Mouse (Mus musculus): ENCODE results near the gene Dpf2. TPM values are rescaled to one million over a fixed set of nuclear protein-coding genes. Genes with fewer than 3 reads are reported as not detected.

Dpf2 gene
- polyA plus RNA-seq, 1 experiment, result 180 TPM

DNA sequence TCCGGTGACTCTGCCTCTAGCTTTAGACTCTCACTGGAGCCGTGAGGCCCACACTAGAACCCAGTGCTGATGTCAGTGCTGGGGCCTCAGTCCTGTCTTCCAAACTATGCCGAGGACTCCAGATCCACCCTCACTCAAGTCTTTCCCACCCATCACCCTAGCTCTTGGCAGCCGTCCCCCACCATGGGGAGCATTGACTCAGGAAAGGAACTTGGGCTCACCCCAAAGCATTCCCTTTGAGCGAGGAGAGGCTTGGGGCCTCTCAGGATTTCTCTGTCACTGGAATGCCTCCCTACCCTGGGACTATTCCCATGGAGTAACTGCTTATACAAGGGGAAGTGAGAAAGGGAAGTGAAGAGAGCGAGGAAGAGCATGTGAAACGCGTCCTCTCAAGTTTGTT lies 33.1 kb upstream of the Dpf2 start:
- DNase-seq (ENCODE audit: low read depth), result no peak
- TF ChIP-seq POLR2A (IDR thresholded peaks at IDR 0.05; ENCODE audit: borderline replicate concordance, extremely low read depth, insufficient read depth, insufficient read length, poor library complexity, severe bottlenecking) (no peak), CTCF (IDR thresholded peaks at IDR 0.05; ENCODE audit: borderline replicate concordance, extremely low read depth, insufficient read depth, insufficient read length) (no peak)

DNA sequence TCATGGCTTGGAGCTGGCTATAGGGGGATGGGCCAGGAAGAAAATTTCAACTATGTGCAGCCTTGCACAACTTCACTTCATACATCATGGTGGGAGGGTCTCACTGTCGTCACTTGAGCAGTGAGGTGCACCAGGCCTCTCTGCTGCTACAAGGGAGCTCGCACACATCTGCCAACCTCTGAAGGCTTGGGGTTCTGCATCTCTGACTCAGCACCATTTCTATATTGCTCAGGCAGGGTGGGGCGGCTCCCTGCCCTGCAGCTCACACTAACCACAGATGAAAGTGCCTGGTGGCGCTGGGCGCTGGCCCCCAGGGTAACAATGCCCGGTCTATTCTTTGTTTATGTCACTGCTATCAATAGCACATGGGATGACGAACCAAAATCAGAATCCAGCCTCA lies 32.2 kb upstream of the Dpf2 start:
- DNase-seq (ENCODE audit: low read depth), result no peak
- TF ChIP-seq CTCF (IDR thresholded peaks at IDR 0.05; ENCODE audit: borderline replicate concordance, extremely low read depth, insufficient read depth, insufficient read length), result no peak
- no peak for TF ChIP-seq POLR2A (IDR thresholded peaks at IDR 0.05; ENCODE audit: borderline replicate concordance, extremely low read depth, insufficient read depth, insufficient read length, poor library complexity, severe bottlenecking)

- TF ChIP-seq POLR2A (IDR thresholded peaks at IDR 0.05; ENCODE audit: borderline replicate concordance, extremely low read depth, insufficient read depth, insufficient read length, poor library complexity, severe bottlenecking) (no peak), CTCF (IDR thresholded peaks at IDR 0.05; ENCODE audit: borderline replicate concordance, extremely low read depth, insufficient read depth, insufficient read length) (no peak)
- DNase-seq (ENCODE audit: low read depth), result no peak
These were observed 31.3 kb upstream of the Dpf2 start for GRCm38 (mm10) chr19:5944145-5944544.

GRCm38 (mm10) chr19:5943404-5943803 lies 30.6 kb upstream of the Dpf2 start:
- TF ChIP-seq POLR2A (IDR thresholded peaks at IDR 0.05; ENCODE audit: borderline replicate concordance, extremely low read depth, insufficient read depth, insufficient read length, poor library complexity, severe bottlenecking) (no peak), CTCF (IDR thresholded peaks at IDR 0.05; ENCODE audit: borderline replicate concordance, extremely low read depth, insufficient read depth, insufficient read length) (no peak)
- DNase-seq (ENCODE audit: low read depth), result no peak

- DNase-seq (ENCODE audit: low read depth), result no peak
- TF ChIP-seq POLR2A (IDR thresholded peaks at IDR 0.05; ENCODE audit: borderline replicate concordance, extremely low read depth, insufficient read depth, insufficient read length, poor library complexity, severe bottlenecking) (no peak), CTCF (IDR thresholded peaks at IDR 0.05; ENCODE audit: borderline replicate concordance, extremely low read depth, insufficient read depth, insufficient read length) (no peak)
These were observed 29.8 kb upstream of the Dpf2 start for GRCm38 (mm10) chr19:5942581-5942980.

GRCm38 (mm10) chr19:5940656-5941055 lies 27.8 kb upstream of the Dpf2 start:
- no peak for TF ChIP-seq POLR2A (IDR thresholded peaks at IDR 0.05; ENCODE audit: borderline replicate concordance, extremely low read depth, insufficient read depth, insufficient read length, poor library complexity, severe bottlenecking)
- no peak for TF ChIP-seq CTCF (IDR thresholded peaks at IDR 0.05; ENCODE audit: borderline replicate concordance, extremely low read depth, insufficient read depth, insufficient read length)
- no peak for DNase-seq (ENCODE audit: low read depth)

- peak; percentile 77 for DNase-seq (ENCODE audit: low read depth)
- TF ChIP-seq POLR2A (IDR thresholded peaks at IDR 0.05; ENCODE audit: borderline replicate concordance, extremely low read depth, insufficient read depth, insufficient read length, poor library complexity, severe bottlenecking) (no peak), CTCF (IDR thresholded peaks at IDR 0.05; ENCODE audit: borderline replicate concordance, extremely low read depth, insufficient read depth, insufficient read length) (no peak)
These were observed 27.4 kb upstream of the Dpf2 start for GRCm38 (mm10) chr19:5940173-5940572.

DNA sequence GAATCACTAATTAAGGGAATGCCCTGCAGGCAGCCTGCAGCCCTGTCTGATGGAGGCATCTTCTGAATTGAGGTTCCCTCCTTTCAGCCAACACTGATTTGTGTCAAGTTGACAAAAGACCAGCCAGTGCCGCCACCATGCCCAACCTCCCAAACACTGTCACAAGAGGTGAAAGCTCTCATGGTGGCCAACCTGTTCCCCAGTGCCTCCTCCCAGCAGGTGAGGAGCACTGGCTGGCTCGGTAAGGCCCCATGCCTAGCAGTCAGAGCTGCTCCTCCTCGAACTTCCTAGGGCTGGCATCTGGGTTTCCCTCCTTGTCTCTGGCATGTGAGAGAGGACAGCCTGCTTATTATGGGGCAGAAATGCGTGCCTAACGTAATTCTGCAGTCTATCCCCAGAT lies 26.9 kb upstream of the Dpf2 start:
- DNase-seq (ENCODE audit: low read depth), result no peak
- TF ChIP-seq CTCF (IDR thresholded peaks at IDR 0.05; ENCODE audit: borderline replicate concordance, extremely low read depth, insufficient read depth, insufficient read length), result no peak
- TF ChIP-seq POLR2A (IDR thresholded peaks at IDR 0.05; ENCODE audit: borderline replicate concordance, extremely low read depth, insufficient read depth, insufficient read length, poor library complexity, severe bottlenecking), result no peak

DNA sequence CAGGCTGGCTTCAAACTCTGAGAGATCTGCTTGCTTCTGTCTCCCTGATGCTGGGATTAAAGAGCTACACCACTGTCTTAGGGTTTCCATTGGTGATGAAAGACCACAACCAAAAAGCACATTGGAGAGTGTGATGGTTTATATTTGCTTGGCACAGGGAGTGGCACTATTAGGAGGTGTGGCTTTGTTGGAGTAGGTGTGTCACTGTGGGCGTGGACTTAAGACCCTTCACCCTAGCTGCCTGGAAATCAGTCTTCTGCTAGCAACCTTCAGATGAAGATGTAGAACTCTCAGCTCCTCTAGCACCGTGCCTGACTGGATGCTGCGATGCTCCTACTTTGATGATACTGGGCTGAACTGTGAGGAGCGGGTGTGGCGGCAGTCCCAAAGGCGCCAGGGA lies 25.7 kb upstream of the Dpf2 start:
- DNase-seq (ENCODE audit: low read depth), result no peak
- no peak for TF ChIP-seq CTCF (IDR thresholded peaks at IDR 0.05; ENCODE audit: borderline replicate concordance, extremely low read depth, insufficient read depth, insufficient read length)
- no peak for TF ChIP-seq POLR2A (IDR thresholded peaks at IDR 0.05; ENCODE audit: borderline replicate concordance, extremely low read depth, insufficient read depth, insufficient read length, poor library complexity, severe bottlenecking)

DNA sequence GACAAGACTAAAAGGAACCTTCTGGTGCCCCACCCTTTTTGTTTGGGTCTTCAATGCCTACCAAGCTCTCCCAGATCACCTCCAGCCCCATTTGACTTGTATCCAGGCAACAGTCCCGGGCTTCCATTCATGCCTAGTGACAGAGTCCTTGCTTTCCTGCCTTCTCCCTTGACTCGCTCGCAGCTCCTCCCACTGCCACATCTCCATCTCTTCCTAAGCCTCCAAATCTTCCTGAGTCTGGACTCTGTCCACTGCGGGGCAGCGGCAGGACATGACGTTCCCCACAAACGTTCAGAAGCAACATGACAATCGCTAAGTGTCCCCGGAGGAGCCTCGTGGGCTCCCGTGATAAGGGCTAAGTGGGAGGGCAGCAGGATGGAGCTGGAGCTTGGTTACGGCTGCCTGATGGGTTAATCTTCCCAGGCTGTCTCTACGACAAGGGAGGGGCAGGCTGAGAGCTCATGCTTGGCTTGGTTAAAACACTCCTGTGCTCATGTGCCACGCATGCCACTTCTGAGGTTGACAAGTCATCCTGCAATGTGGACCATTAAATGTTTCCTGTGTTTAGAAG lies 25.1 kb upstream of the Dpf2 start:
- no peak for TF ChIP-seq POLR2A (IDR thresholded peaks at IDR 0.05; ENCODE audit: borderline replicate concordance, extremely low read depth, insufficient read depth, insufficient read length, poor library complexity, severe bottlenecking)
- TF ChIP-seq CTCF (IDR thresholded peaks at IDR 0.05; ENCODE audit: borderline replicate concordance, extremely low read depth, insufficient read depth, insufficient read length), result no peak
- peak; percentile 64 for DNase-seq (ENCODE audit: low read depth)

DNA sequence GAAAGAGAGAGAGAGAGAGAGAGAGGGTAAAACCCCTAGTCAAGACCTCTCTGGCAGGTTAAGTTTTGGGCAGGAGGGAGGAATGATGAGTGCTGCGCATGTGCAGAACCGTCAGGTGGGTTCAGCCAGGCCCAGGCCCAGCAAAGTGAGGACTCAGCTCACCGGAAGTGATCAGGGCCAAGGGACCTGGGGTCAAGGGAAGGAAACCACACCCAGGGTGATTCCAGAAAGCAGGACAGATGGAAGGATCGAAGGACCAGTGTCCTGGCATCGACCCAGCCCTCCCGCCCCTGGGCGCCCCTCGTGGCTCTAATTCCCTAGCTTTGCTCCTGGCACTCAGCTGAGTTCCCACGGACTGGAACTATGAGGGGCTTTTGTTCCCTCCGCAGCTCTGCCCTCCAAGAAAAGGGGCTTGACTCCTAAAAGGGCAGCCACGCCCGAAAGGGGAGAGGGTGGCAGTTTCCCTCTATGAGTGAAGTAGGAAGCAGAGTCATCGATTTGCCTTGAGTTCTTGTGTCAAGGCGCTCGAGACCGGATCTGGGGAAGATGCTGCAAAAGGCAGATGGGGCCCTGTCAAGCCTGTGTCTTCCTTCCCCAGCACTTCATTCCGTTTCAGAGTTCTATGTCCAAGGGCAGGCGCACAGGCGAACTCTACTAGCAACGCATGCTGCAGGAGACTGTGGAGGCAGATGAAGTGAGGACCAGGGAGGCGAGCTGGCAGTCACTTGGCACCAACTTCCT lies 24.5 kb upstream of the Dpf2 start:
- DNase-seq (ENCODE audit: low read depth), result peak; percentile 43
- no peak for TF ChIP-seq POLR2A (IDR thresholded peaks at IDR 0.05; ENCODE audit: borderline replicate concordance, extremely low read depth, insufficient read depth, insufficient read length, poor library complexity, severe bottlenecking)
- TF ChIP-seq CTCF (IDR thresholded peaks at IDR 0.05; ENCODE audit: borderline replicate concordance, extremely low read depth, insufficient read depth, insufficient read length), result no peak

- TF ChIP-seq POLR2A (IDR thresholded peaks at IDR 0.05; ENCODE audit: borderline replicate concordance, extremely low read depth, insufficient read depth, insufficient read length, poor library complexity, severe bottlenecking) (no peak), CTCF (IDR thresholded peaks at IDR 0.05; ENCODE audit: borderline replicate concordance, extremely low read depth, insufficient read depth, insufficient read length) (no peak)
- DNase-seq (ENCODE audit: low read depth), result no peak
These were observed 22.9 kb upstream of the Dpf2 start for GRCm38 (mm10) chr19:5935691-5936090.
